Mouse (Mus musculus) CD4-positive helper T cell, adult 2 months (primary cell): ENCODE measurements around the gene Ube2e1.
"Not testable (repeated sequence)": the region's sequence is repeated elsewhere in the genome, so short reads cannot be mapped to it uniquely, and the experiment has no call there.

Experiments
- DNase-seq: peaks from one replicate; pipeline ENCODE4 v3.0.0-alpha.2; 2012; ENCODE audit warnings: low read depth, missing footprints, low spot score

Ube2e1 gene

GRCm38 (mm10) chr14:18261203-18261602 lies 70.5 kb downstream of the Ube2e1 start:
- no peak for DNase-seq

DNA sequence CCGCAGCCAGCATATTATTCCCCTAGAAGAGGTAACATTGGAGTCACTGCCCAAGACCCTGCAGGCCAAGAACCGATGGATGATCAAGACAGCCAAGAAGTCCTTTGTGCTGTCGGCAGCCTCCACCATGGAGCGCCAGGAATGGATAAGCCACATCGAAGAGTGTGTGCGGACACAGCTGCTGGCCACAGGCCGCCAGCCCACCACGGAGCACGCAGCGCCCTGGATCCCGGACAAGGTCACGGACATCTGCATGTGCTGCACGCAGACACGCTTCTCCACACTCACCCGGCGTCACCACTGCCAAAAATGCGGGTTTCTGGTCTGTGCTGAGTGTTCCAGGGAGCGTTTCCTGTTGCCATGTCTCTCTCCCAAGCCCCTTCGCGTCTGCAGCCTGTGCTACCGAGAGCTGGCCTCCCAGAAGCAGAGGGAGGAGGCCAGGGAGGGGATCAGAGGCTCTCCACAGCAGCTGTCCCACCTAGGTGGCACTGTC lies 89.0 kb downstream of the Ube2e1 start:
- no peak for DNase-seq

- no peak for DNase-seq
Observed at GRCm38 (mm10) chr14:18241786-18242185, 89.9 kb downstream of the Ube2e1 start.

- DNase-seq: no peak
Observed at GRCm38 (mm10) chr14:18240132-18240531, 91.5 kb downstream of the Ube2e1 start.

GRCm38 (mm10) chr14:18238750-18239731 lies 92.6 kb downstream of the Ube2e1 start, which contains the start of gene Nr1d2:
Gene Nr1d2 (minus strand): TSS chr14:18239127.
- peak; percentile 96 for DNase-seq

- peak; percentile 98 for DNase-seq
Observed at GRCm38 (mm10) chr14:18238131-18238749, 93.4 kb downstream of the Ube2e1 start.

- no peak for DNase-seq
Observed at GRCm38 (mm10) chr14:18237381-18237780, 94.3 kb downstream of the Ube2e1 start.

- not testable (repeated sequence) for DNase-seq
Observed at GRCm38 (mm10) chr14:18236496-18237235, 95.0 kb downstream of the Ube2e1 start.

DNA sequence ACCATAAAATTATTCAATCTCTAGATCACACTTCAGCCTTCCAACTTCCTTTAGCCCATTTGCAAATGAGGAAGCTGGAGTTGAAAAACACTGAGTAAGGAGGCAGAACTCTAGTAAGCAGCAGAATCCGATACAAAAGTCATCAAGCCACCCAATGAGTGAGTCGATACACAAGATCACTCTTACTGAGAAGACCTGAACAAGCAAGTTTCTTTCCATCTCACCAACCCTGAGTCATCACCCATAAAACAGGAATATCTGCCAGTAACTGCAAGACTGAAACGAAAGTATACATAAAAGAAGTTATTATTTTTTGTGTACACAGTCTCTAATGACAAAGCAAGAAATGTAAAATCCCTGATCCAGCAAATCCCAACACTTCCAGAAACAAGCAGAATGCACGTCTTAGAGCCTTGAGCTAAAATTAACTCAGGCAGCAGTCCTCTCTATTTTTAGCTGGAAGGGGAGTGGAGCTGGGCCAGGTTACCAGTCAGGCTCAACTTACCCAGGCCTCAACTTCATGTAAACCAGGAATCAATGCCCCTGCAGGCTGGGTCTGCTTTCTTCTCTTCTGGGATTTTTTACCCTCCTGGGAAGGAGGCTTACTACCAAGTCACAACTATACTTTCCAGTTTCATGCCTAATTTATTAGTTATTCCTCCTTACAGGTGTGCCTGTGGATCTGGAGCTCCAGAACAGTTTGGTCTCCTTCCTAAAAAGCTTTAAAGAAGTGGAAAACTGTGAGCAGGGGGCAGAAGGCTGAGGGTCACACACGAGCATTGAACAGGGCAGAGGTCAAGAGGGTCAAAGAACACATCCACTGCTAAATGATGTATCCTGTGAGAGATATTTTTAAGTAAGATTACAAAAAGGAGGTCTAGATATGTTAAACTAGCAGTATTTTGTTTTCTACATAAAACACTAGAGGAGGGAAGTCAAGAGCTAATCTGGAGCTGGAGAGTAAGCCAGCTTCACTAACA lies 97.4 kb downstream of the Ube2e1 start:
- no peak for DNase-seq

GRCm38 (mm10) chr14:18233076-18233475 lies 98.6 kb downstream of the Ube2e1 start:
- DNase-seq: no peak
